Mouse (Mus musculus): ENCODE data around the gene Socs2.

DNA sequence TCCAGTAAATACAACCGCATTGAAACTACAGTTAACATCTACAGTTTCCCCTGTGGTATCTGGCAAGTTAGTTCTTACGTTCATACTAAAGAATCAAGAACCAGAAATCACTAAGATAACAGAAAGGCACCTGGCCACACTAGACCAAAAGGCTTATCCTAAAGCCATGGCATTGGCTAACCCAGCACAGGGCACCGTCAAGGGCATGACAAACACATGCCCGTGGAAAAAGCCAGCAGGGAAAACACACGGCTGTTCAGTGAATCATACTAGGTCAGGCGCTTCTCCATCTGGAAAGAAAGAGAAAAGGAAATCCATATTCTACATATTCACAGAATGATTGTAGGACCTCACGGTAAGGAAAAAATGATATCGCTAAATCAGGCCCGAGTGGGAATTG lies 26.1 kb downstream of the Socs2 start:
- TF ChIP-seq CTCF (IDR thresholded peaks at IDR 0.05; ENCODE audit: low read depth, low read length) (no peak), POLR2A (IDR thresholded peaks at IDR 0.05; ENCODE audit: extremely low read depth, insufficient read depth, low read length) (no peak)
